Mouse (Mus musculus): ENCODE measurements around the gene Ly6g6f.

GRCm38 (mm10) chr17:35047688-35048087 lies 37.7 kb downstream of the Ly6g6f start:
- no peak for TF ChIP-seq POLR2A (IDR thresholded peaks at IDR 0.05; ENCODE audit: low read depth, low read length)
- TF ChIP-seq CTCF (IDR thresholded peaks at IDR 0.05; ENCODE audit: borderline replicate concordance, insufficient read depth, low read length), result no peak
